Mouse (Mus musculus) heart, postnatal 0 days (tissue): ENCODE measurements around the gene Fig4. TPM values are rescaled to one million over a fixed set of nuclear protein-coding genes. Genes with fewer than 3 reads are reported as not detected.

Experiments used
- ATAC-seq: fragments of 200-750 bp; cut with Nextera tagmentation; 2 replicates; pipeline ENCODE4 v1.8.0; 2017; ENCODE audit warnings: low read depth, moderate number of reproducible peaks, moderate library complexity; ENCODE audit not compliant: insufficient read depth
- DNase-seq: peaks from one replicate; pipeline ENCODE4 v3.0.0-alpha.2; 2016; ENCODE audit warnings: low spot score
- H3K27ac ChIP-seq: fragments of 300-500 bp; sonication (generic); 2 replicates; pipeline ENCODE4 v1.5.1; 2014; ENCODE audit warnings: low read depth, mild to moderate bottlenecking
- H3K27me3 ChIP-seq: fragments of 300-500 bp; sonication (generic); 2 replicates; pipeline ENCODE4 v1.6.1; 2014; ENCODE audit warnings: low read length, mixed read lengths; ENCODE audit not compliant: control insufficient read depth, insufficient read depth
- H3K36me3 ChIP-seq: fragments of 300-500 bp; sonication (generic); replicated peaks from 2 replicates; pipeline ENCODE4 v1.6.1; 2014; ENCODE audit warnings: low read length, mixed read lengths; ENCODE audit not compliant: control insufficient read depth, insufficient read depth
- H3K4me1 ChIP-seq: fragments of 300-500 bp; sonication (generic); 2 replicates; pipeline ENCODE4 v1.6.1; 2014; ENCODE audit warnings: antibody characterized with exemption; ENCODE audit not compliant: control insufficient read depth, insufficient read depth
- H3K4me2 ChIP-seq: fragments of 300-500 bp; sonication (generic); 2 replicates; pipeline ENCODE4 v1.6.1; 2014; ENCODE audit warnings: low read depth, mild to moderate bottlenecking, low read length, moderate library complexity
- H3K4me3 ChIP-seq: fragments of 300-500 bp; sonication (generic); 2 replicates; pipeline ENCODE4 v1.5.1; 2014; ENCODE audit warnings: low read depth, low read length
- H3K9ac ChIP-seq: fragments of 300-500 bp; sonication (generic); replicated peaks from 2 replicates; pipeline ENCODE4 v1.6.1; 2014; ENCODE audit warnings: low read depth, low read length, mixed read lengths
- H3K9me3 ChIP-seq: fragments of 300-500 bp; sonication (generic); replicated peaks from 2 replicates; pipeline ENCODE4 v1.6.1; 2016; ENCODE audit warnings: low read length; ENCODE audit not compliant: control insufficient read depth
- CTCF ChIP-seq: IDR thresholded peaks from 2 replicates; pipeline ENCODE4 v1.5.1; 2016; ENCODE audit warnings: antibody characterized with exemption, control low read depth, low read depth
- EP300 ChIP-seq: IDR thresholded peaks from 2 replicates; pipeline ENCODE4 v1.6.1; 2016; ENCODE audit warnings: antibody characterized with exemption, low read depth
- WGBS: fragments of 180-500 bp; shearing (Covaris S2); extraction: QIAGEN DNeasy Blood & Tissue Kit; methylation state at CpG from one replicate; pipeline ENCODE4 v1.1.7; 2014; 5-methylcytosine and 5-hydroxymethylcytosine counted together
- polyA plus RNA-seq: library from polyadenylated mRNA; unstranded; fragments of >200 nt; fragmentation: Nextera tagmentation; extraction: Ambion mirVana; gene quantifications from 2 replicates; pipeline ENCODE4 v1.2.1, GENCODE M21; 2015
- total RNA-seq: library from RNA; depleted of rRNA; stranded (reverse); fragments of >200 nt; gene quantifications from 2 replicates; pipeline ENCODE4 v1.2.3, GENCODE M21; 2014; ENCODE audit warnings: low replicate concordance; rRNA removed

Gene Fig4
- total and polyA plus RNA-seq, 2 experiments from 2014 or later, result 55.5 to 78.9 TPM

GRCm38 (mm10) chr10:41151901-41152300 is 151.2 kb downstream of the Fig4 start:
- WGBS, result 65% methylated on average over 4 of the region's 4 CpGs
- H3K27ac ChIP-seq, result no peak overlapping the region
- DNase-seq (no peak), ATAC-seq (no peak)
- H3K4me2 ChIP-seq, result no peak overlapping the region
- H3K27me3 ChIP-seq, result no peaks in the 10 kb centered on the region
- no peak for TF ChIP-seq EP300
- TF ChIP-seq CTCF, result no peak
- H3K4me1 ChIP-seq, result no peaks in the 10 kb centered on the region
- H3K4me3 ChIP-seq, result no peak overlapping the region
- no peaks in the 10 kb centered on the region for H3K9me3 ChIP-seq
- H3K36me3 ChIP-seq, result no peaks in the 10 kb centered on the region
- H3K9ac ChIP-seq, result no peak overlapping the region

- no peaks in the 10 kb centered on the region for H3K27me3 ChIP-seq
- no peak overlapping the region for H3K4me3 ChIP-seq
- H3K9me3 ChIP-seq, result no peaks in the 10 kb centered on the region
- TF ChIP-seq EP300 (no peak), CTCF (no peak)
- H3K4me1 ChIP-seq, result no peaks in the 10 kb centered on the region
- H3K27ac ChIP-seq, result no peak overlapping the region
- H3K36me3 ChIP-seq, result no peaks in the 10 kb centered on the region
- H3K4me2 ChIP-seq, result peak overlapping the region; percentile 17; the same call in 1 of the 2 replicates
- WGBS, result 51% methylated on average over 18 of the region's 18 CpGs
- no peak for DNase-seq
- H3K9ac ChIP-seq, result no peak overlapping the region
- ATAC-seq, result no peak
These were observed 151.6 kb downstream of the Fig4 start for GRCm38 (mm10) chr10:41151441-41151840.

GRCm38 (mm10) chr10:41151021-41151420 is 152.0 kb downstream of the Fig4 start:
- no peak for TF ChIP-seq CTCF
- no peak for TF ChIP-seq EP300
- Histone ChIP-seq H3K4me3 (no peak overlapping the region), H3K36me3 (no peaks in the 10 kb centered on the region), H3K4me1 (no peaks in the 10 kb centered on the region), H3K27ac (no peak overlapping the region), H3K4me2 (peak overlapping the region; percentile 17; the same call in 1 of the 2 replicates), H3K27me3 (no peaks in the 10 kb centered on the region), H3K9me3 (no peaks in the 10 kb centered on the region), H3K9ac (no peak overlapping the region)
- ATAC-seq (no peak), DNase-seq (no peak)
- WGBS, result 50% methylated on average over 10 of the region's 10 CpGs

GRCm38 (mm10) chr10:41150496-41150895 is 152.6 kb downstream of the Fig4 start:
- Histone ChIP-seq H3K4me2 (no peak overlapping the region), H3K4me3 (no peak overlapping the region), H3K36me3 (no peaks in the 10 kb centered on the region), H3K9me3 (no peaks in the 10 kb centered on the region), H3K27ac (no peak overlapping the region), H3K27me3 (no peaks in the 10 kb centered on the region), H3K9ac (no peak overlapping the region), H3K4me1 (no peaks in the 10 kb centered on the region)
- no peak for TF ChIP-seq EP300
- no peak for TF ChIP-seq CTCF
- 77% methylated on average over 2 of the region's 2 CpGs for WGBS
- DNase-seq (no peak), ATAC-seq (no peak)

- ATAC-seq, result no peak
- Histone ChIP-seq H3K9ac (no peak overlapping the region), H3K9me3 (no peaks in the 10 kb centered on the region), H3K4me3 (no peak overlapping the region), H3K36me3 (no peaks in the 10 kb centered on the region), H3K4me1 (no peaks in the 10 kb centered on the region), H3K27ac (no peak overlapping the region), H3K27me3 (no peaks in the 10 kb centered on the region), H3K4me2 (no peak overlapping the region)
- TF ChIP-seq EP300 (no peak), CTCF (no peak)
- DNase-seq, result no peak
- 51% methylated on average over 3 of the region's 3 CpGs for WGBS
These were observed 153.8 kb downstream of the Fig4 start for GRCm38 (mm10) chr10:41149307-41149706.

GRCm38 (mm10) chr10:41146141-41146540 is 156.9 kb downstream of the Fig4 start:
- ATAC-seq (no peak), DNase-seq (no peak)
- no peaks in the 10 kb centered on the region for H3K27me3 ChIP-seq
- TF ChIP-seq EP300 (no peak), CTCF (no peak)
- no peaks in the 10 kb centered on the region for H3K36me3 ChIP-seq
- 58% methylated on average over 2 of the region's 2 CpGs for WGBS
- H3K9me3 ChIP-seq, result no peaks in the 10 kb centered on the region
- no peak overlapping the region for H3K9ac ChIP-seq
- no peak overlapping the region for H3K27ac ChIP-seq
- no peak overlapping the region for H3K4me3 ChIP-seq
- H3K4me1 ChIP-seq, result no peaks in the 10 kb centered on the region
- no peak overlapping the region for H3K4me2 ChIP-seq

Other genes starting within 250 kb of the Fig4 start
- gene Gpr6, start 231.0 kb downstream of the Fig4 start, total RNA-seq, result not detected in 2 replicates
- not detected in 2 replicates for gene Gpr6, start 231.0 kb downstream of the Fig4 start, polyA plus RNA-seq
- 0.23 TPM in 1 of 2 replicates, not detected in the other for gene Ak9, start 720 bp upstream of the Fig4 start, total RNA-seq
- 0.18 and 0.29 TPM in 2 replicates for gene Ak9, start 720 bp upstream of the Fig4 start, polyA plus RNA-seq
- 7.7 and 15.6 TPM in 2 replicates for gene Zbtb24, start 147.1 kb upstream of the Fig4 start, total RNA-seq
- 10.7 and 11.6 TPM in 2 replicates for gene Zbtb24, start 147.1 kb upstream of the Fig4 start, polyA plus RNA-seq
- gene Mical1, start 173.1 kb upstream of the Fig4 start, total RNA-seq, result 33.1 and 60.4 TPM in 2 replicates
- gene Mical1, start 173.1 kb upstream of the Fig4 start, polyA plus RNA-seq, result 33.0 and 36.1 TPM in 2 replicates
- gene Smpd2, start 187.1 kb upstream of the Fig4 start, total RNA-seq, result 91.6 and 105 TPM in 2 replicates
- 72.4 TPM in 2 replicates for gene Smpd2, start 187.1 kb upstream of the Fig4 start, polyA plus RNA-seq
- gene Ppil6, start 187.2 kb upstream of the Fig4 start, total RNA-seq, result 4.5 TPM in 1 of 2 replicates, not detected in the other
- gene Ppil6, start 187.2 kb upstream of the Fig4 start, polyA plus RNA-seq, result 5.9 and 6.5 TPM in 2 replicates
- 76.0 and 113 TPM in 2 replicates for gene Cd164, start 216.2 kb upstream of the Fig4 start, total RNA-seq
- 131 and 138 TPM in 2 replicates for gene Cd164, start 216.2 kb upstream of the Fig4 start, polyA plus RNA-seq